Mouse (Mus musculus): Measurements from ENCODE around the gene Edar.

- no peak for TF ChIP-seq EP300 (IDR thresholded peaks at IDR 0.05; ENCODE audit: low read depth)
- TF ChIP-seq CTCF (IDR thresholded peaks at IDR 0.05; ENCODE audit: low read depth) = no peak
Observed at GRCm38 (mm10) chr10:58713225-58713624, 37.8 kb upstream of the Edar start.

Data from liver, postnatal 0 days (tissue).